Mouse (Mus musculus): ENCODE data around the gene Podxl.

DNA sequence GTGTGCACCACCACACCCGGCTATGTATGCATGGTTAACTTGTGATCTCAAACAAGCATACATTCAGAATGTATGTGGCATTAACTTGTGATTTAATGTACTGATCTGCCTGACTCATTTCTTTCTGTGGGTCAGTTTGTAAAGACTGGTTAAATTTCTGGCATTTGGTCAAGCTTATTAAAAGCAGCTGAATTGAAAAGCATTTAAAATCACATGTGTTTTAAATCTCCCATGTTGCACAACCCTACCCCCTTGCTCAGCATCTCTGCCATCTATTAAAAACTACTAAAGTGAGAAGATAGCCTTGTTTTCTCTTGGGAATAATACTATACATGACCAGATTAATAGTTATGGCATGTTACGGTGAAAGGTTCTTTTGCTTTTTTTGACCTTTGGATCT lies 77.2 kb downstream of the Podxl start:
- TF ChIP-seq POLR2A (IDR thresholded peaks at IDR 0.05; ENCODE audit: low read depth, low read length) (no peak), CTCF (conservative IDR thresholded peaks at IDR 0.05; ENCODE audit: insufficient read depth, insufficient read length, low read depth, low read length) (no peak)

All from kidney, adult 2 months (tissue).